Mouse (Mus musculus) embryonic facial prominence, embryonic 14.5 days (tissue): Measurements from ENCODE around the gene Dhrs1. TPM values are rescaled to one million over a fixed set of nuclear protein-coding genes. Genes with fewer than 3 reads are reported as not detected.

Experiments
- ATAC-seq: fragments of 200-750 bp; cut with Nextera tagmentation; 2 replicates; pipeline ENCODE4 v1.8.0; 2017; ENCODE audit warnings: low read depth, moderate number of reproducible peaks, moderate TSS enrichment
- DNase-seq: peaks from one replicate; pipeline ENCODE4 v3.0.0-alpha.2; 2015; ENCODE audit warnings: low spot score
- H3K27ac ChIP-seq: fragments of 300-500 bp; sonication (generic); replicated peaks from 2 replicates; pipeline ENCODE4 v1.5.1; 2014; ENCODE audit warnings: low read depth, mild to moderate bottlenecking, low read length, moderate library complexity
- H3K27me3 ChIP-seq: fragments of 300-500 bp; sonication (generic); replicated peaks from 2 replicates; pipeline ENCODE4 v1.6.1; 2014; ENCODE audit warnings: low read length; ENCODE audit not compliant: control insufficient read depth, insufficient read depth
- H3K36me3 ChIP-seq: fragments of 300-500 bp; sonication (generic); 2 replicates; pipeline ENCODE4 v1.6.1; 2014; ENCODE audit warnings: low read length, mixed read lengths; ENCODE audit not compliant: control insufficient read depth, insufficient read depth
- H3K4me1 ChIP-seq: fragments of 300-500 bp; sonication (generic); 2 replicates; pipeline ENCODE4 v1.6.1; 2014; ENCODE audit warnings: antibody characterized with exemption, low read length; ENCODE audit not compliant: control insufficient read depth, insufficient read depth
- H3K4me2 ChIP-seq: fragments of 300-500 bp; sonication (generic); 2 replicates; pipeline ENCODE4 v1.6.1; 2014; ENCODE audit warnings: low read depth, mild to moderate bottlenecking, low read length, moderate library complexity, mixed read lengths
- H3K4me3 ChIP-seq: fragments of 300-500 bp; sonication (generic); 2 replicates; pipeline ENCODE4 v1.5.1; 2014; ENCODE audit warnings: low read depth, mild to moderate bottlenecking, low read length
- H3K9ac ChIP-seq: fragments of 300-500 bp; sonication (generic); 2 replicates; pipeline ENCODE4 v1.6.1; 2014; ENCODE audit warnings: low read depth, mild to moderate bottlenecking, low read length, moderate library complexity, mixed read lengths
- H3K9me3 ChIP-seq: fragments of 300-500 bp; sonication (generic); 2 replicates; pipeline ENCODE4 v1.6.1; 2016; ENCODE audit warnings: low read length; ENCODE audit not compliant: control insufficient read depth
- WGBS: fragments of 180-500 bp; shearing (Covaris S2); extraction: QIAGEN DNeasy Blood & Tissue Kit; methylation state at CpG from one replicate; pipeline ENCODE4 v1.1.7; 2014; 5-methylcytosine and 5-hydroxymethylcytosine counted together
- polyA plus RNA-seq: library from polyadenylated mRNA; unstranded; fragments of >200 nt; fragmentation: Nextera tagmentation; extraction: Ambion mirVana; gene quantifications from 2 replicates; pipeline ENCODE4 v1.2.1, GENCODE M21; 2014

Dhrs1 gene
- polyA plus RNA-seq, 1 experiment from 2014 or later: 76.5 TPM

- DNase-seq (no peak), ATAC-seq (no peak)
- Histone ChIP-seq H3K36me3 (no peaks in the 10 kb centered on the region; the same call in 1 of the 2 replicates), H3K9ac (no peak overlapping the region), H3K4me3 (no peak overlapping the region), H3K4me1 (no peaks in the 10 kb centered on the region; the same call in 1 of the 2 replicates), H3K4me2 (no peak overlapping the region), H3K27ac (no peak overlapping the region), H3K9me3 (no peaks in the 10 kb centered on the region), H3K27me3 (peaks cover 29% of the 10 kb centered on the region)
- 72% methylated on average over 16 of the region's 16 CpGs for WGBS
Observed at GRCm38 (mm10) chr14:55769087-55769703, 23.7 kb upstream of the Dhrs1 start.

- Histone ChIP-seq H3K36me3 (no peaks in the 10 kb centered on the region; the same call in 1 of the 2 replicates), H3K4me1 (no peaks in the 10 kb centered on the region; the same call in 1 of the 2 replicates), H3K27ac (no peak overlapping the region), H3K4me2 (no peak overlapping the region), H3K9me3 (no peaks in the 10 kb centered on the region), H3K27me3 (peaks cover 29% of the 10 kb centered on the region), H3K4me3 (no peak overlapping the region), H3K9ac (no peak overlapping the region)
- ATAC-seq (no peak), DNase-seq (no peak)
- WGBS: 83% methylated on average over 6 of the region's 6 CpGs
Observed at GRCm38 (mm10) chr14:55768555-55768954, 23.1 kb upstream of the Dhrs1 start.

GRCm38 (mm10) chr14:55767519-55768414 is 22.3 kb upstream of the Dhrs1 start:
- peaks cover under 1% of the 10 kb centered on the region; the same call in 1 of the 2 replicates for H3K4me1 ChIP-seq
- ATAC-seq (peak; percentile 47; the same call in 1 of the 2 replicates), DNase-seq (peak; percentile 55)
- H3K9ac ChIP-seq: peak overlapping the region; percentile 62
- H3K27me3 ChIP-seq: peaks cover 29% of the 10 kb centered on the region
- H3K4me3 ChIP-seq: peak overlapping the region; percentile 43
- H3K27ac ChIP-seq: no peak overlapping the region
- H3K36me3 ChIP-seq: no peaks in the 10 kb centered on the region; the same call in 1 of the 2 replicates
- H3K9me3 ChIP-seq: no peaks in the 10 kb centered on the region
- H3K4me2 ChIP-seq: peak overlapping the region; percentile 76
- WGBS: 12% methylated on average over 40 of the region's 52 CpGs

- WGBS: 74% methylated on average over 4 of the region's 4 CpGs
- peaks cover 43% of the 10 kb centered on the region for H3K27me3 ChIP-seq
Observed at GRCm38 (mm10) chr14:55765696-55766095, 20.2 kb upstream of the Dhrs1 start, which contains the start of gene Ltb4r1. Gene Ltb4r1, plus strand, starts transcription at chr14:55765962.

GRCm38 (mm10) chr14:55763166-55763565 is 17.7 kb upstream of the Dhrs1 start:
- no peak for DNase-seq
- H3K9ac ChIP-seq: peak overlapping the region; percentile 76
- WGBS: 56% methylated on average over 7 of the region's 7 CpGs
- no peak for ATAC-seq
- H3K4me2 ChIP-seq: peak overlapping the region; percentile 95
- H3K27me3 ChIP-seq: peaks cover 37% of the 10 kb centered on the region
- peaks cover 9% of the 10 kb centered on the region; the same call in 1 of the 2 replicates for H3K4me1 ChIP-seq
- H3K36me3 ChIP-seq: no peaks in the 10 kb centered on the region
- no peaks in the 10 kb centered on the region for H3K9me3 ChIP-seq
- peak overlapping the region; percentile 40; the same call in 1 of the 2 replicates for H3K27ac ChIP-seq
- H3K4me3 ChIP-seq: no peak overlapping the region; the same call in 1 of the 2 replicates

More at GRCm38 (mm10) chr14:55765696-55766095, 20.2 kb upstream of the Dhrs1 start, which contains the start of gene Ltb4r1:
- no peaks in the 10 kb centered on the region for H3K9me3 ChIP-seq
- no peaks in the 10 kb centered on the region; the same call in 1 of the 2 replicates for H3K36me3 ChIP-seq
- no peak within 1 kb of the TSS for H3K4me2 ChIP-seq
- ATAC-seq (no peak), DNase-seq (no peak)
- peaks cover 9% of the 10 kb centered on the region; the same call in 1 of the 2 replicates for H3K4me1 ChIP-seq
- no peak within 1 kb of the TSS for H3K9ac ChIP-seq
- H3K4me3 ChIP-seq: no peak within 1 kb of the TSS
- no peak within 1 kb of the TSS for H3K27ac ChIP-seq

GRCm38 (mm10) chr14:55762001-55762821 is 16.7 kb upstream of the Dhrs1 start:
- peak overlapping the region; percentile 95 for H3K4me2 ChIP-seq
- H3K4me1 ChIP-seq: peaks cover 9% of the 10 kb centered on the region; the same call in 1 of the 2 replicates
- peaks cover 30% of the 10 kb centered on the region for H3K27me3 ChIP-seq
- H3K4me3 ChIP-seq: peak overlapping the region; percentile 55
- H3K36me3 ChIP-seq: no peaks in the 10 kb centered on the region
- peak overlapping the region; percentile 40 for H3K27ac ChIP-seq
- 0% methylated on average over 40 of the region's 77 CpGs for WGBS
- H3K9ac ChIP-seq: peak overlapping the region; percentile 76
- no peaks in the 10 kb centered on the region for H3K9me3 ChIP-seq
- DNase-seq (peak; percentile 55), ATAC-seq (peak; percentile 80)

GRCm38 (mm10) chr14:55761163-55761562 is 15.7 kb upstream of the Dhrs1 start, which contains the start of gene Ltb4r2:
Gene Ltb4r2, plus strand, starts transcription at chr14:55761428.
- Histone ChIP-seq H3K4me1 (peaks cover 9% of the 10 kb centered on the region; the same call in 1 of the 2 replicates), H3K4me2 (peak within 1 kb of the TSS; percentile 95), H3K36me3 (peaks cover 8% of the 10 kb centered on the region), H3K9me3 (no peaks in the 10 kb centered on the region), H3K27me3 (peaks cover 24% of the 10 kb centered on the region), H3K27ac (peak within 1 kb of the TSS; percentile 40; the same call in 1 of the 2 replicates), H3K9ac (peak within 1 kb of the TSS; percentile 76), H3K4me3 (peak within 1 kb of the TSS; percentile 55)
- 78% methylated on average over 6 of the region's 6 CpGs for WGBS
- DNase-seq: no peak
- no peak for ATAC-seq
